Comparison of ENCODE assay signal across 8 mouse cellular contexts in the genomic region with DNA sequence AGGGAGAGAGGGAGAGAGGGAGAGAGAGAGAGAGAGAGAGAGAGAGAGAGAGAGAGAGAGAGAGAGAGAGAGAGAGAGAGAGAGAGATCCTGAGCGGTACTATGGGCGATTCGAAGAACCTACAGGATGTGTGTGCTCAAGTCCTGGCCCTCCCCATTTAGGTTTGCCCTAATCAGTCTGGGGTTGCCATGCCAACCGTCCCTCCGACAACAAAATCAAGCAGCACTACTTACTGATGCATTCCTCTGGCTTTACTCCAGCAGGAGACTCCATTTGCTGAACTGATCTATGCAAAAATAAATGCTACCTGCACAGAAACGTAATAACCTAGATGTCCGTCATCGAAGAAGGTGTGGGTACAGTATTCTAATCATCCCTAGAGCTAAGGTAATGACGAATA. TPM values are rescaled to one million over a fixed set of nuclear protein-coding genes. Genes with fewer than 3 reads are reported as not detected.
DNase-seq lines count a peak whose midpoint lies in the region; ATAC-seq and TF ChIP-seq lines count a peak whose summit lies in the region.

No protein-coding gene starts in this region.

- H3K4me2 ChIP-seq in CH12.LX (ENCODE audit: insufficient read depth, low read depth, poor library complexity, severe bottlenecking), result peak overlapping the region; percentile 55
- peak overlapping the region; percentile 48 for H3K4me2 ChIP-seq in embryonic facial prominence, embryonic 14.5 days (ENCODE audit: low read depth, low read length)
- H3K4me2 ChIP-seq in heart, postnatal 0 days (ENCODE audit: low read depth, low read length), result peak overlapping the region; percentile 58
- H3K4me2 ChIP-seq in liver, embryonic 12.5 days, result peak overlapping the region; percentile 82
- H3K4me2 ChIP-seq in neural tube, embryonic 11.5 days (ENCODE audit: low read depth), result peak overlapping the region; percentile 46

- H3K4me1 ChIP-seq in CH12.LX (ENCODE audit: control insufficient read depth in 1 of 2, insufficient read depth in 2 of 2), result peaks cover 5 to 11% of the 10 kb centered on the region in 2 experiments
- no peaks in the 10 kb centered on the region for H3K4me1 ChIP-seq in embryonic facial prominence, embryonic 14.5 days (ENCODE audit: control insufficient read depth, insufficient read depth, low read length)
- H3K4me1 ChIP-seq in heart, postnatal 0 days (ENCODE audit: control insufficient read depth, insufficient read depth), result no peaks in the 10 kb centered on the region
- H3K4me1 ChIP-seq in liver, embryonic 12.5 days, result peaks cover 18% of the 10 kb centered on the region
- no peaks in the 10 kb centered on the region for H3K4me1 ChIP-seq in neural tube, embryonic 11.5 days (ENCODE audit: control insufficient read depth, insufficient read depth, low read length)

- DNase-seq in CH12.LX (ENCODE audit: extremely low read depth), result peak; percentile 55
- DNase-seq in adrenal gland, postnatal 36 days, result peak; percentile 72 to 75
- DNase-seq in embryonic facial prominence, embryonic 14.5 days (ENCODE audit: low spot score), result peak; percentile 89
- peak; percentile 79 for DNase-seq in heart, postnatal 0 days (ENCODE audit: low spot score)
- peak; percentile 69 to 79 for DNase-seq in kidney, postnatal 25 days
- peak; percentile 65 for DNase-seq in neural tube, embryonic 11.5 days (ENCODE audit: low spot score)
- DNase-seq in thymus, postnatal 14 days, result peak; percentile 41

- no peak overlapping the region for H3K9ac ChIP-seq in CH12.LX (ENCODE audit: insufficient read depth, low read depth)
- peak overlapping the region; percentile 70; the same call in 1 of the 2 replicates for H3K9ac ChIP-seq in embryonic facial prominence, embryonic 14.5 days (ENCODE audit: low read depth, low read length)
- no peak overlapping the region; the same call in 1 of the 2 replicates for H3K9ac ChIP-seq in heart, postnatal 0 days (replicated peaks; ENCODE audit: low read depth, low read length)
- H3K9ac ChIP-seq in liver, embryonic 12.5 days, result peak overlapping the region; percentile 74
- no peak overlapping the region for H3K9ac ChIP-seq in neural tube, embryonic 11.5 days (ENCODE audit: low read length)

- no peak for TF ChIP-seq POLR2A in CH12.LX (IDR thresholded peaks at IDR 0.05; ENCODE audit: low read depth, low read length)

- no peak for TF ChIP-seq RAD21 in CH12.LX (IDR thresholded peaks at IDR 0.05; ENCODE audit: low read depth, low read length)

- WGBS in embryonic facial prominence, embryonic 14.5 days, result 19% methylated on average over 8 of the region's 9 CpGs
- 18% methylated on average over 9 of the region's 9 CpGs for WGBS in heart, postnatal 0 days
- WGBS in liver, embryonic 12.5 days (ENCODE audit: insufficient replicate concordance), result 26% methylated on average over 9 of the region's 9 CpGs
- WGBS in neural tube, embryonic 11.5 days, result 22% methylated on average over 9 of the region's 9 CpGs

- H3K9me3 ChIP-seq in CH12.LX (replicated peaks; ENCODE audit: low read length), result peaks cover 13% of the 10 kb centered on the region
- H3K9me3 ChIP-seq in embryonic facial prominence, embryonic 14.5 days (ENCODE audit: control insufficient read depth, low read length), result peaks cover 13% of the 10 kb centered on the region
- no peaks in the 10 kb centered on the region; the same call in 1 of the 2 replicates for H3K9me3 ChIP-seq in heart, postnatal 0 days (replicated peaks; ENCODE audit: control insufficient read depth, low read length)
- peaks cover 5% of the 10 kb centered on the region for H3K9me3 ChIP-seq in liver, embryonic 12.5 days (replicated peaks)
- no peaks in the 10 kb centered on the region for H3K9me3 ChIP-seq in neural tube, embryonic 11.5 days (ENCODE audit: control insufficient read depth, low read length)

- no peaks in the 10 kb centered on the region for H3K36me3 ChIP-seq in CH12.LX (replicated peaks in 1 of 2; ENCODE audit: control insufficient read depth in 1 of 2, insufficient read depth in 1 of 2, low read length in 1 of 2)
- no peaks in the 10 kb centered on the region for H3K36me3 ChIP-seq in embryonic facial prominence, embryonic 14.5 days (ENCODE audit: control insufficient read depth, insufficient read depth, low read length)
- H3K36me3 ChIP-seq in heart, postnatal 0 days (replicated peaks; ENCODE audit: control insufficient read depth, insufficient read depth, low read length), result no peaks in the 10 kb centered on the region
- H3K36me3 ChIP-seq in liver, embryonic 12.5 days, result no peaks in the 10 kb centered on the region
- no peaks in the 10 kb centered on the region for H3K36me3 ChIP-seq in neural tube, embryonic 11.5 days (ENCODE audit: control insufficient read depth, insufficient read depth, low read length)

- no peak overlapping the region for H3K27ac ChIP-seq in CH12.LX (ENCODE audit: insufficient read depth, low read depth)
- H3K27ac ChIP-seq in embryonic facial prominence, embryonic 14.5 days (replicated peaks; ENCODE audit: low read depth, low read length), result peak overlapping the region; percentile 94
- peak overlapping the region; percentile 40; the same call in 1 of the 2 replicates for H3K27ac ChIP-seq in heart, postnatal 0 days (ENCODE audit: low read depth)
- H3K27ac ChIP-seq in liver, embryonic 12.5 days, result peak overlapping the region; percentile 81
- H3K27ac ChIP-seq in neural tube, embryonic 11.5 days (ENCODE audit: low read depth, low read length), result peak overlapping the region; percentile 67; the same call in 1 of the 2 replicates

- TF ChIP-seq EP300 in CH12.LX (IDR thresholded peaks at IDR 0.05; ENCODE audit: low read length), result no peak
- TF ChIP-seq EP300 in heart, postnatal 0 days (IDR thresholded peaks at IDR 0.05; ENCODE audit: low read depth), result no peak

- no peak for TF ChIP-seq CTCF in CH12.LX (conservative IDR thresholded peaks at IDR 0.05 in 1 of 2, IDR thresholded peaks at IDR 0.05 in 1 of 2; ENCODE audit: low read depth in 2 of 2, low read length in 2 of 2)
- no peak for TF ChIP-seq CTCF in heart, postnatal 0 days (IDR thresholded peaks at IDR 0.05; ENCODE audit: low read depth)

- H3K4me3 ChIP-seq in CH12.LX (replicated peaks in 1 of 3; ENCODE audit: low read depth in 2 of 3, low read length in 2 of 3, poor library complexity in 1 of 3), result peak overlapping the region; percentile 19 to 47 (median 30)
- H3K4me3 ChIP-seq in embryonic facial prominence, embryonic 14.5 days (ENCODE audit: low read depth, low read length), result peak overlapping the region; percentile 64
- peak overlapping the region; percentile 79 for H3K4me3 ChIP-seq in heart, postnatal 0 days (ENCODE audit: low read depth, low read length)
- H3K4me3 ChIP-seq in liver, embryonic 12.5 days, result peak overlapping the region; percentile 74
- H3K4me3 ChIP-seq in neural tube, embryonic 11.5 days (ENCODE audit: low read depth, low read length), result peak overlapping the region; percentile 50

- in situ Hi-C loops in CH12.LX (cut with MboI; ENCODE audit: low pct_ligation_motif_present, low pct_unique_long_range_greater_than_20kb, low sequenced_read_pairs), result no loop called here

- dilution Hi-C loops in CH12.LX (cut with MboI; ENCODE audit: extremely low pct_ligation_motif_present, extremely low pct_unique_long_range_greater_than_20kb, low sequenced_read_pairs), result no loop called here

- no peaks in the 10 kb centered on the region for H3K27me3 ChIP-seq in CH12.LX (replicated peaks)
- H3K27me3 ChIP-seq in embryonic facial prominence, embryonic 14.5 days (replicated peaks; ENCODE audit: control insufficient read depth, insufficient read depth, low read length), result no peaks in the 10 kb centered on the region
- H3K27me3 ChIP-seq in heart, postnatal 0 days (ENCODE audit: control insufficient read depth, insufficient read depth, low read length), result no peaks in the 10 kb centered on the region
- H3K27me3 ChIP-seq in liver, embryonic 12.5 days (replicated peaks), result peaks cover 4% of the 10 kb centered on the region; the same call in 1 of the 2 replicates
- H3K27me3 ChIP-seq in neural tube, embryonic 11.5 days (ENCODE audit: control insufficient read depth, insufficient read depth, low read length), result no peaks in the 10 kb centered on the region

- no peaks in the 10 kb centered on the region for H3K79me2 ChIP-seq in CH12.LX (replicated peaks; ENCODE audit: control insufficient read depth, extremely low read depth, insufficient read depth, poor library complexity, severe bottlenecking)

- ATAC-seq in embryonic facial prominence, embryonic 14.5 days (ENCODE audit: low read depth), result peak; percentile 75
- ATAC-seq in heart, postnatal 0 days (ENCODE audit: insufficient read depth, low read depth), result peak; percentile 62
- peak; percentile 37; the same call in 1 of the 2 replicates for ATAC-seq in liver, embryonic 12.5 days
- peak; percentile 77 for ATAC-seq in neural tube, embryonic 11.5 days (ENCODE audit: insufficient read depth, low FRiP score, low TSS enrichment)

TF ChIP-seq in CH12.LX, 34 proteins besides CTCF, POLR2A, EP300 and RAD21:
- TF ChIP-seq KAT2A (IDR thresholded peaks at IDR 0.05; ENCODE audit: insufficient replicate concordance, low read length) (no peak), MXI1 (IDR thresholded peaks at IDR 0.05; ENCODE audit: low read depth, low read length) (peak; percentile 55)

RNA-seq across cellular contexts. Expression of a gene that starts 20.0 kb away (rescaled TPM):
- total RNA-seq in CH12.LX (2012; rRNA removed) (not detected in 2 replicates), CH12.LX (2014; rRNA removed) (not detected in 2 replicates)
- polyA plus RNA-seq in CH12.LX (2012; ENCODE audit: insufficient read length, low read depth), result not detected in 2 replicates
- 10 to 100 TPM; 18.4 to 19.3 TPM for total RNA-seq in adrenal gland, postnatal 36 days (2021)
- 10.8 and 11.0 TPM in 2 replicates for polyA plus RNA-seq in embryonic facial prominence, embryonic 14.5 days (2014; fragmentation: Nextera tagmentation; extraction: Ambion mirVana)
- total RNA-seq in heart, postnatal 0 days (2014; rRNA removed; ENCODE audit: low replicate concordance), result 3.3 and 3.5 TPM in 2 replicates
- polyA plus RNA-seq in heart, postnatal 0 days (2015; fragmentation: Nextera tagmentation; extraction: Ambion mirVana), result 1.3 and 1.4 TPM in 2 replicates
- 0.81 and 1.3 TPM in 2 replicates for polyA plus RNA-seq in liver, embryonic 12.5 days (2016; fragmentation: Nextera tagmentation; extraction: Ambion mirVana)
- 18.7 and 21.6 TPM in 2 replicates for polyA plus RNA-seq in neural tube, embryonic 11.5 days (2014; fragmentation: Nextera tagmentation; extraction: Ambion mirVana)

RNA-seq across cellular contexts. Expression of a gene that starts 49.1 kb away (rescaled TPM):
- total RNA-seq in CH12.LX (2012; rRNA removed) (not detected in 2 replicates), CH12.LX (2014; rRNA removed) (not detected in 2 replicates)
- not detected in 2 replicates for polyA plus RNA-seq in CH12.LX (2012; ENCODE audit: insufficient read length, low read depth)
- 1 to 10 TPM; 6.2 to 7.7 TPM for total RNA-seq in adrenal gland, postnatal 36 days (2021)
- polyA plus RNA-seq in embryonic facial prominence, embryonic 14.5 days (2014; fragmentation: Nextera tagmentation; extraction: Ambion mirVana), result 5.1 and 5.6 TPM in 2 replicates
- 0.11 TPM in 1 of 2 replicates, not detected in the other for total RNA-seq in heart, postnatal 0 days (2014; rRNA removed; ENCODE audit: low replicate concordance)
- polyA plus RNA-seq in heart, postnatal 0 days (2015; fragmentation: Nextera tagmentation; extraction: Ambion mirVana), result 0.15 and 1.1 TPM in 2 replicates
- 0.59 and 1.4 TPM in 2 replicates for polyA plus RNA-seq in liver, embryonic 12.5 days (2016; fragmentation: Nextera tagmentation; extraction: Ambion mirVana)
- 0.25 and 0.89 TPM in 2 replicates for polyA plus RNA-seq in neural tube, embryonic 11.5 days (2014; fragmentation: Nextera tagmentation; extraction: Ambion mirVana)

Comparison
In these comparisons a context has a peak if more than half of its experiments do, and no peak if none do; other contexts are left out.
1. H3K9ac ChIP-seq: peak in embryonic facial prominence, embryonic 14.5 days (single experiment) and liver, embryonic 12.5 days (single experiment); none in CH12.LX (single experiment), heart, postnatal 0 days (single experiment) and neural tube, embryonic 11.5 days (single experiment).
2. Peak in every context shown above with its lines, with median percentiles within 50 percentile points of each other: DNase-seq, H3K4me2 ChIP-seq, H3K4me3 ChIP-seq and ATAC-seq.